Mouse (Mus musculus) bone marrow macrophage, adult 2 months (primary cell): ENCODE results near the gene Celf5.

ENCODE experiments used
- CTCF ChIP-seq: IDR thresholded peaks from 2 replicates; pipeline ENCODE4 v1.5.1; 2012; ENCODE audit warnings: low read depth, mild to moderate bottlenecking, low read length, moderate library complexity
- POLR2A ChIP-seq: IDR thresholded peaks from 2 replicates; pipeline ENCODE4 v1.6.1; 2012; ENCODE audit warnings: mild to moderate bottlenecking, low read depth, low read length, borderline replicate concordance

GRCm38 (mm10) chr10:81523142-81523541 lies 40.6 kb upstream of the Celf5 start:
- TF ChIP-seq CTCF (no peak), POLR2A (no peak)
